Mouse (Mus musculus) small intestine, adult 2 months (tissue): ENCODE results near the gene Tor1aip2. TPM values are rescaled to one million over a fixed set of nuclear protein-coding genes. Genes with fewer than 3 reads are reported as not detected.
A peak's percentile ranks its signal among the peaks of the same experiment; 100 is the strongest.

ENCODE experiments used
- H3K27ac ChIP-seq: fragments of 200-500 bp; 2 replicates; pipeline ENCODE4 v1.5.1; 2012; ENCODE audit warnings: low read depth, low read length, control low read depth, inconsistent platforms; ENCODE audit not compliant: insufficient read depth
- H3K27me3 ChIP-seq: fragments of 200-500 bp; 2 replicates; pipeline ENCODE4 v1.6.1; 2012; ENCODE audit warnings: mild to moderate bottlenecking, moderate library complexity, low read length, inconsistent platforms; ENCODE audit not compliant: control insufficient read depth, insufficient read depth
- H3K36me3 ChIP-seq: fragments of 200-500 bp; 2 replicates; pipeline ENCODE4 v1.6.1; 2012; ENCODE audit warnings: mild to moderate bottlenecking, low read length, control low read depth, inconsistent platforms; ENCODE audit not compliant: control insufficient read depth, insufficient read depth
- H3K4me1 ChIP-seq: fragments of 200-500 bp; 2 replicates; pipeline ENCODE4 v1.6.1; 2012; ENCODE audit warnings: low read length, inconsistent platforms, mixed read lengths; ENCODE audit not compliant: control insufficient read depth, insufficient read depth, insufficient read length
- H3K4me3 ChIP-seq: fragments of 200-500 bp; 2 replicates; pipeline ENCODE4 v1.5.1; 2012; ENCODE audit warnings: low read depth, mild to moderate bottlenecking, control low read depth, inconsistent platforms, low read length, moderate library complexity
- CTCF ChIP-seq: fragments of 200-500 bp; IDR thresholded peaks from 2 replicates; pipeline ENCODE4 v1.5.1; 2012; ENCODE audit warnings: low read depth, mild to moderate bottlenecking, control low read depth, inconsistent platforms, low read length, moderate library complexity, mixed read lengths; ENCODE audit not compliant: insufficient replicate concordance, insufficient read length; ENCODE audit errors: extremely low read depth
- POLR2A ChIP-seq: fragments of 200-500 bp; IDR thresholded peaks from 2 replicates; pipeline ENCODE4 v1.6.1; 2012; ENCODE audit warnings: low read depth, mild to moderate bottlenecking, control low read depth, inconsistent platforms, low read length, moderate library complexity
- WGBS: fragments of 180-500 bp; shearing (Covaris S2); methylation state at CpG from one replicate; pipeline ENCODE4 v1.1.7; 2018; 5-methylcytosine and 5-hydroxymethylcytosine counted together
- polyA plus RNA-seq: library from polyadenylated mRNA; depleted of rRNA; stranded (reverse); fragments of >200 nt; gene quantifications from 2 replicates; pipeline ENCODE4 v1.2.3, GENCODE M21; 2012; rRNA removed

The Tor1aip2 gene
- 48.6 and 104 TPM in 2 replicates for polyA plus RNA-seq

DNA sequence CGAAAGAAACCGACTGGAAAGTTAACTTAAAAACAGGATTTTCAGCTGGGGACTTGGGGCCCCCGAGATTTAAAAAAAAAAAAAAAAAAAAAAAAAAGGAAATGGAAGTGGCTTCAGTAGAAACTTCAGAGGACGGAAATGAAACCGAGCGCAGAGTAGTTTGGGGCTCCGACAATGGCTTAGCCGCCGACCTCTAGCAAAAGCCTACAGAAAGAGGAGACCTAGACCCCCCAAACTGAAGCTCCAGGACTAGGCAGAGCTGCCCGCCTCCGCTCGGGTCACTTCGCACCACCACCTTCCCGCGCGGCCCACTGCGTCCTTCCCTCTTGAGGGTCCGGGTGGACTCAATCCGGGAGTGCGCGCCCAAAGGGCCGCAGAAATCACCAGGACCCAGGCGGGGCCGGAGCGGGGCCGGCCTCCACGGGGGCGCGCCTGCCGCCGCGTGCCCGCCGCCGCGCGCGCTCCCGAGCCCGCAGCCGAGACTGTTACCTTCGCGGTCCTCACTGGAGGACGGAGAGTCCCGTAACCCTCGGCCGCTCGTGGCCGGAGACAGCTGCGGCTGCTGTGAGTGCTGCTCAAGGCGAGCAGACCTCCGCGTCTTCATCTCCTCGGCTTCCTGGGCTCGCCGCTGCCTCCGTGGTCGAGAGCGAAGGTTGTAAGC, at the start of gene Tor1aip2:
Gene Tor1aip2 (plus strand): TSS at position 135 of the 661 bp plus-strand sequence.
- TF ChIP-seq POLR2A (peak; percentile 16), CTCF (no peak)
- H3K27ac ChIP-seq = peak within 1 kb of the TSS; percentile 100
- peaks cover 22% of the 10 kb centered on the region for H3K36me3 ChIP-seq
- H3K27me3 ChIP-seq = no peaks in the 10 kb centered on the region
- H3K4me3 ChIP-seq = peak within 1 kb of the TSS; percentile 79
- WGBS = under 1% methylated on average over 56 of the region's 59 CpGs
- peaks cover 1% of the 10 kb centered on the region; the same call in 1 of the 2 replicates for H3K4me1 ChIP-seq

DNA sequence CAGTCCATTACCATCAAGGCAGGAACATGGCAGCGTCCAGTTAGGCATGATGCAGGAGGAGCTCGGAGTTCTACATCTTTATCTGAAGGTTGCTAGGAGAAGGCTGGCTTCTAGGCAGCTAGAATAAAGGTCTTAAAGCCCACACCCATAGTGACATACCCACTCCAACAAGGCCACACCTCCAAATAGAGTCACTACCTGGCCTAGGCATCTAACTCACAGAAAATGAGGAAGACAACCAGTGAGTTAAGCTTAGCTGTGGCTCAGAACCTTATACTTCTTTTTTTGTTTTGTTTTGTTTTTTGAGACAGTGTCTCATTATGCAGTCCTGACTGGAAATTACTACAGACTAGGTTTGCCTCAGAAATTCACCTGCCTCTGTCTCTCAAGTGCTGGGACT, 47.6 kb upstream of the Tor1aip2 start:
- no peak for TF ChIP-seq POLR2A
- no peak for TF ChIP-seq CTCF
- H3K4me1 ChIP-seq = peaks cover 2% of the 10 kb centered on the region; the same call in 1 of the 2 replicates
- 50% methylated on average over 2 of the region's 2 CpGs for WGBS

DNA sequence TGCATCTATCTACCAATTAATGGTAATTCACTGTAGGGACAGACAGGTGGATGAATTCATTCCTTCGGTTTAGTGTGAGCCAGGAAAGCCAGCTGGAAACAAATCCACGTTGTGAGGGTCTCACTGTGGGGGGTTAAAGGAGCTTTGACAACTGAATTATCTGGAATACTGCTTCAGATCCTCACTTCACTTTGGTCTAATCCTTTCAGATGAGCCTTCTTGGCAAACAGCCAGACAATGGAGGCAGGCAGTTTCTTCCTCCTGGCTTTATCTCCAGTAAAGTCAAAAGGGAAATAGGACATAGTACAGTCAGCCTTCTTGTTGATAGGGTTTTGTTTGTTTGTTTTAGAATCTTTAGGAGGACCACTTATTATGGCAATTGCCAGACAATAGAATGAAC, 45.8 kb upstream of the Tor1aip2 start:
- TF ChIP-seq CTCF = no peak
- Histone ChIP-seq H3K27ac (no peak overlapping the region; the same call in 1 of the 2 replicates), H3K4me1 (peaks cover 2% of the 10 kb centered on the region; the same call in 1 of the 2 replicates), H3K4me3 (no peak overlapping the region), H3K36me3 (no peaks in the 10 kb centered on the region), H3K27me3 (no peaks in the 10 kb centered on the region)
- 10% methylated on average over 2 of the region's 2 CpGs for WGBS

More for the DNA sequence above, 47.6 kb upstream of the Tor1aip2 start:
- H3K27ac ChIP-seq = no peak overlapping the region
- no peaks in the 10 kb centered on the region for H3K27me3 ChIP-seq
- no peaks in the 10 kb centered on the region for H3K36me3 ChIP-seq
- H3K4me3 ChIP-seq = no peak overlapping the region

DNA sequence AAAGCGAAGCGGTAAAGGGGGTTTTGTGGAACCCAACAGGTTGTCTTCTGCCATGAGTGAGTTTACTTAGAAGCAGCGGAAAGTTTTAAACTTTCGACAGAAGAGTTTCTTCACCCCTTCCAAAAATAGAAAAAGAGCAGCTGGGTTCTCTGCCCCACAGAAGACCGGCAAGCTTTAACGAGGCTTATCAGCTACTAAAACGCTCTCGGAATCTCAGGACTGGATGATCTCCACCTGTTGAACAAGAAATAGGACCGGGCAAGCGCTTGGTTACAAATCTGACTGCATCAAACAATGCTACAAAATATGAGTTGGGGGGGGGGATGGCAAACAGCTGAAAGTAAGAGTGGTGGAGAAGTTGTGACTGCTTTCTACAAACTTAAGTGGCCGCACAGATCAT, 44.8 kb upstream of the Tor1aip2 start:
- TF ChIP-seq CTCF (no peak), POLR2A (no peak)
- no peaks in the 10 kb centered on the region for H3K27me3 ChIP-seq
- H3K4me3 ChIP-seq = no peak overlapping the region
- no peak overlapping the region for H3K27ac ChIP-seq
- H3K4me1 ChIP-seq = peaks cover 5% of the 10 kb centered on the region; the same call in 1 of the 2 replicates
- no peaks in the 10 kb centered on the region for H3K36me3 ChIP-seq
- 43% methylated on average over 11 of the region's 11 CpGs for WGBS

DNA sequence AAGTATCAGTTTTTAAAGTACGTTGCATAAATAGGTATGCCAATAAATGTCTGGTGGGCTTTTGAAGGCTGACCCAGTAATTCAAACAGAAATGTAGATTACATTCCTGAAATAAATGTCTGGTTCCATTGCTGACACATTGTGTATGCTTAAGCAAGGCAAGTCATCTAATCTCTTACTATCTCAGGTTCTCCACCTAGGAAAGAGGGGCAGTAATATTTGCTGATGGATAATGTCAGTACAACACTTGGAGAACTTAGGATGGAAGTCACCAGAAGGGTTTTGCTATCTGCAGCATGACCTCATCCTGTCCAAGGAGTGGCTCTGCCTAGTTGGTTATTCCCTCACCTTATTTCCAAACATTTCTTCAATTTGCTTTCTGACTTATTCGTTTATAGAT, 40.7 kb upstream of the Tor1aip2 start:
- TF ChIP-seq POLR2A (no peak), CTCF (no peak)
- 44% methylated on average over 2 of the region's 2 CpGs for WGBS
- Histone ChIP-seq H3K4me3 (no peak overlapping the region), H3K4me1 (peaks cover 11% of the 10 kb centered on the region), H3K27ac (no peak overlapping the region), H3K36me3 (no peaks in the 10 kb centered on the region), H3K27me3 (no peaks in the 10 kb centered on the region)

DNA sequence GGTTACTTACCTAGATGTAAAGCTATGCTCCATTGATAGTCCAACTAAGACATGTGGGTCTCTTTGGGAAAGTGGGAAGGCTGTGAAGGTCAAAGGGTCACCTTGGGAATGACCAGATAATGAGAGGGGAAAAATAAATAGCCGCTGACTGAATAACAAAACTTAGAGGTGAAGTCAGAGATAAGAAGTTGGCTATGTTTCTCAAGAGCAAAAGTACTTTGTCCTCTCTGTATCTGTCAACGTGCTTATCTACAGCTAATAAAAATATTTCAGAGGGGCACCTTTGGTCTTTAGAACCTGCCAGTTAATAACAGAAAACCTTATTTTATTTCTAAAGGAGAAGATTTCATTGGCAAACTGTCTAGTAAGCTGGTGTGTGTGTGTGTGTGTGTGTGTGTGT, 39.6 kb upstream of the Tor1aip2 start:
- Histone ChIP-seq H3K36me3 (no peaks in the 10 kb centered on the region), H3K27ac (peak overlapping the region; percentile 82), H3K4me1 (peaks cover 11% of the 10 kb centered on the region), H3K4me3 (no peak overlapping the region), H3K27me3 (no peaks in the 10 kb centered on the region)
- TF ChIP-seq POLR2A (no peak), CTCF (no peak)
- 15% methylated on average over 2 of the region's 2 CpGs for WGBS

DNA sequence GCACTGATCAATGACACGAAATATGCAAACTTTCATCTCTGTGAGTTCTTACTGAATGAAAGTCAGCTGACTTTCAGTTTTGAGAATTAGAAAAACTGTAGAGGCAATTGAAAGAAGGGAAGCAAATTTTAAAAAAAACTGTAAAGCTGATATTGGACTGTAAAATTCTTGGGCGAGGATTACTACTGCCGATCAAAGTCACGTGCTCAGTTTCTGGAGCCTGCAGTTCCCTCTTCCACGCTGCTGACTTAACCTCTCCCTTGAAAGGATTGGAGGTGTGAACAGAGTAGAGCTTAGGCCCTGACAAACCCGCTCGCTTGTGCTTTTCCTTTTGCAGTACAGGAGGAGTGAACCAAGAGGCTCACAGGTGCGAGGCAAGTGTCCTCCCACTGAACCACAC, 32.8 kb upstream of the Tor1aip2 start:
- 46% methylated on average over 8 of the region's 8 CpGs for WGBS
- Histone ChIP-seq H3K4me1 (peaks cover 12% of the 10 kb centered on the region), H3K27me3 (no peaks in the 10 kb centered on the region), H3K4me3 (no peak overlapping the region), H3K27ac (0 out of 2 replicates have a peak overlapping the region, but pooled peaks have one; percentile 29), H3K36me3 (peaks cover 15% of the 10 kb centered on the region)
- TF ChIP-seq CTCF (no peak), POLR2A (no peak)
